Mouse (Mus musculus) c-Kit-positive CD71-negative TER-119-negative erythroid progenitor cells, embryonic 14.5 days (primary cell): ENCODE data around the gene Eif5b.
"Not testable (repeated sequence)": the region's sequence is repeated elsewhere in the genome, so short reads cannot be mapped to it uniquely, and the experiment has no call there.

Experiments
- DNase-seq: peaks from one replicate; pipeline ENCODE4 v3.0.0-alpha.2; 2013; ENCODE audit warnings: low read depth

The Eif5b gene

DNA sequence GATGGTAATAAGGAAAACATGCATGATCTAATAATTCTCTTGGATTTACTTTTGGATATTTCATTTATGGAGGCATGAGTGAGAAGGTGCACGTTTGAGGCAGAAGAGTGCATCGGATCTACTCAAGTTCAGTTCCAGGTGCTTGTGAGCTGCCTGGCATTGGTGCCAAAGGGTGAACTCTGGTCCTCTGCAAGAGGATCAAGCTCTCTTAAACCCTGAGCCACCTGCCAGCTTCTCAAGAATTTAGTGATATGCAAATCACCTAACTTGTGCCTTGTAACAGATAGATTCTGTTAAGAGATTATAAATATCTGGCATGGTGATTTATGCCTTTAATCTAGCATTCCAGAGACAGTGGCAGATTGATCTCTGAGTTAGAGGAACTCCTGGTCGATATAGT lies 5.2 kb downstream of the Eif5b start:
- no peak for DNase-seq

GRCm38 (mm10) chr1:38006741-38007140 lies 8.9 kb downstream of the Eif5b start:
- DNase-seq, result no peak

- DNase-seq, result no peak
Observed at GRCm38 (mm10) chr1:38011647-38012046, 13.8 kb downstream of the Eif5b start.

DNA sequence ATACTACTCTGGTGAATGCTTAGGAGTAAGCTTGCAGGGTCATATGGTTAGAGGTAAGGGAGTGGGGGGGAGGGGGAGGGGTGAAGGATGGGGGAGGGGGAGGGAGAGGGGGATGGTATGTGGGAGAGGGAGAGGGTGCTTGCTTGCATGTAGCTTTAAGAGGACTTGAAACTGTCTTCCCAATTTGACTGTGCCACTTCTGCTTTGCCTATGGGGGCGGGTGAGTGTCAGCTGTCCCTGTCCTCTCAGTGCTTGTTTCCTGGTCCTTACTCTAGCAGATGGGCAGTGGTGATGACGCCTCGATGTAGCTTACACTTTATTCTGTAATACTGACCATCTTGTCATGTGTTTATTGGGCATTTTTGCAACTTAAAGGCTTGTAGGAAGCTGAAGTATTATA lies 14.3 kb downstream of the Eif5b start:
- DNase-seq, result no peak

GRCm38 (mm10) chr1:38012509-38012908 lies 14.7 kb downstream of the Eif5b start:
- no peak for DNase-seq

GRCm38 (mm10) chr1:38014551-38015203 lies 16.9 kb downstream of the Eif5b start:
- DNase-seq, result no peak

DNA sequence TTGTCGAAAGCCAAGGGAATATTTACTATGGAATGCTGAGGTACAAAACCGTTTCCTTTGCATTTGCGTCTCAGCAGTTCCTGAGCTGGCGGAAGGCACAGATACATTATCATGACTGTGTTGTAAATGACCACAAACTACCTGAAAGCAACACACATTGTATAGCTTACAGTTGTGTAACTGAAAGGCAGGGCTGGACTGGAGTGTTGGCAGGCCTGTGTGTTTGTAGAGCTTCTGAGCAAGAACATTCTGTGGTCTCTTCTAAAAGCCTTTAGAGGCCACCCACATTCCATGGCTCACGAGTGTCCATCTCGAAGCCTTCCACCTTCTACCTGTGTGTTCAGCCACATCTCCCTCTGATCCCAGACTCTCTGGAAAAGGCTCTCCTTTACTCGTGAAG lies 29.5 kb downstream of the Eif5b start:
- no peak for DNase-seq

DNA sequence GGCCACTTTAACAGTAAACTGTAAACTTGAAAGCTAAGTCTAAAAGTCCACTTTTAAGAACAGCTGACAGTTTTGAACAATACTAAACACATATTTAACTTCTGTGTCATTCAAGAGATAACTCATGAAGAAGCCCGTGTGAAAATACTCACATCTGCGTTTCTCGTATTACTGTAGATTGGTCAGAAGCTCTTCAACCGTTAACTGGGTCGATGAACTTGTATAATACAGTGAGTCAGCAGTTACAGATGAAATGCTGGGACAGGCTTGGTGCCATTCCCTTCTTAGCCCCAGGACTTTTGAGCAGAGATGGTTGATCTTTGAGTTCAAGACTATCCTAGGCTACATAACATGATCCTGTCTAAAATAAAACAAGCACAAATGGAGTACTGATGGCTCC lies 33.6 kb downstream of the Eif5b start:
- no peak for DNase-seq

DNA sequence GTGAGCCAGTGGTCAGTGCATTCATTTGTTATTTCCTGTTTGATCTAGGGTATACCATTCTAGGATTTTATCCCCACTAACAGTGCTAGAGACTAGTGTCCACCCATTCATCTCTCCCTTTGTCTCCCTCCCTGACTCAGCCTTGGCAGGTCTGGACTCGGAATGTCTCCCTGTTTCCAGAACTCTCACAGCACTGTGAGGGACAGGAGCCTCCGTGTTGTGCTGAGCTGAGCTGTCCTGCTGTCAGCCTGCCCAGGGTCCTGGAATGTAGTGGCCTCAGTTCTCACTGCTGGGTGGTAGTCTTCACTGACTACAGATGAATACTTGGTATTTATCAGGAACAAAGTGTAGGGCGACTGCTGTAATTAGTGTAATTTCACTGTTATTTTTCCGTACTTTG lies 37.7 kb downstream of the Eif5b start:
- no peak for DNase-seq

GRCm38 (mm10) chr1:38037375-38037774 lies 39.6 kb downstream of the Eif5b start:
- no peak for DNase-seq

- DNase-seq, result peak; percentile 6
Observed at GRCm38 (mm10) chr1:38038898-38039297, 41.1 kb downstream of the Eif5b start.

DNA sequence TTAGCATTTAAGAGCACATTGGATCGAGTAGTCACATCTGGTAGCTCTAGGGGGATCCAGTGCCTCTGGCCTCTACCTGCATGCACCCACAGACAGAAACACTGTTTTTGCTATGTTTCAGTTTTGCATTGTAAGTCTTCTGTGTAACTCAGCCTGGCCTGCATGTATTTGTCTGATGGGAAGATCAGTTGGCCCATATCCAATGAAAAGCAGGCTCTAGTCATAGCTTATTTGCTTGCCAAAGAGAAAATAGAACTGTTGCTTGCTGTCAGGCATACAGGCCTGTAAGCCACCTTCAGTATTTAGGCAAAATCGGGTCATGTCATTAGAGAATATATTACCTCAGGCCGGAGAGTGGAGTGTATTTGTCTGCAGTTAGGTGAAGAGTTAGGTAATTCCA lies 50.3 kb downstream of the Eif5b start:
- no peak for DNase-seq

DNA sequence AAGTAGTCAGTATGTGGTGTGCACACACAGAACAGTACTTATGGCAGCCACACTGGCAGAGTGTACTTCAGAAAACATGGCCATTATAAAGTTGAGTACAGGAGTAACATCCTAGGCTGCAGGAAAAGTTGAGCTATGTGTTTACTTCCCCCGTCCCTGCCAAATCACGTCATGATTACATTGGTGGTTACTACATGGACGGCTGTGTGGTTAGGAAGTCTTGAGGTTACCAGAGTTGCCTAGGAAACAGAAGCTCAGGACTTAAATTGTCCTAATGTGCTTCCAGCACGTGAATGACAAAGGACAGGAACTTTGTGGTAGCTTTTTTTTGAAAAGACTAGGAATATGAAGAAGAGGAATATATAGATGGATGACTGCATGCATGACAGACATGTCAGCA lies 51.8 kb downstream of the Eif5b start:
- peak; percentile 13 for DNase-seq

- DNase-seq, result no peak
Observed at GRCm38 (mm10) chr1:38055176-38055575, 57.4 kb downstream of the Eif5b start.

DNA sequence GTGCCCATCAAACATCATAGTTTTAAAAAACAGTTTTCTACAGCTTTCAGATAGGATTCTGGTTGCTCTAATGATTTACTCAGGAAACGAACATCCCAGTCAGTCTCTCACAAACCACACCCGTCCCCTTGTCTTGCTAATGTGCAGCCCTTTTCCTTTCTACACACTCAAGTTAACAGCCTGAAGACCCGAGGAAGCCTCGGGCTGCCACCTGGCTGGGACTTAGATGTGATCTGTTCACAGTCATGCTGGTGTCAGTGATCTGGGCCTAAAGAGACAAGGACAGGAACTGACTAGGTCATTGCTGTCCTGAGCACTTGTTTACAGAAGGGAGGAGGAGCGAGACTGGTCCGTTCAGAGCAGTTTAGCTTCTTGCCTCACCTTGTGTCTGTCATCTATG lies 60.6 kb downstream of the Eif5b start:
- DNase-seq, result no peak

- DNase-seq, result not testable (repeated sequence)
Observed at GRCm38 (mm10) chr1:38062156-38062555, 64.3 kb downstream of the Eif5b start.

- DNase-seq, result no peak
Observed at GRCm38 (mm10) chr1:38067276-38067675, 69.5 kb downstream of the Eif5b start.

GRCm38 (mm10) chr1:38071326-38071725 lies 73.5 kb downstream of the Eif5b start:
- DNase-seq, result no peak

DNA sequence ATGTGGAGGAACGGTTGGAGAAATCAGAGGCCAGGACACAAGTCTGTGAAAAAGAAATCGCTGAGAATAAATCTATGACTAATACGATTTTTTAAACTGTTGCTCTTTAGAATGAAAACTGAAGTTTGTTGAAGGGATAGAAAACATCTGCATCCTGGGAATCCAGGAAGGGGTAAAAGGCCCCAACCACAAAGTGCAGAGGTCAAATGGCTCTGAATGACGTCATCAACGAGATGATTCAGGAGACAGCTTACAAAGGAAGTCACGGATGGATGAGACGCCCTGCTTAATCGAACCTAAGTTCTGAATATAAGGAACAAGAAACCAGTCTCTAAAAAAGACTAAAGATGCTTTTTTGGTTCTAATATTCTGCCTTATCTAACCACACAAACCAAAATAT lies 83.5 kb downstream of the Eif5b start:
- no peak for DNase-seq

DNA sequence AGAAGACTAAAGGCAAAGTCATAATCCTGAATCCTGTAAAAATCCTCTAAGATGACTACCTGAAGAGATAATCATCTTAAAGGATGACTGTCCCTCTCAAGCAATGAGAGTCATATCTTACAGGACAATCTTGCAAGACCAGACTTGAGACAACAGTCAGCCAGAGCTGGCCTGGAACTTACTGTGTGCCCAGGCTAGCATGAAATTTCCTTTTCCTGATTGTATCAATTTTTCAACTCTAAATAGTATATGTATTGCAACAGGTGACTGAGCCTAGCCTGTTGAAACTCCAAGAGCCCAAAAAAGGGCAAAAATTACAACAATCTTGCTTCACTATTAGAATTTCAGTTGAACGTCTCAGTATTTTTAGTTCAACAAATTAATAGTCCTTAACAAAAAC lies 105.4 kb downstream of the Eif5b start:
- no peak for DNase-seq

GRCm38 (mm10) chr1:38103813-38104212 lies 106.0 kb downstream of the Eif5b start:
- no peak for DNase-seq
